Mouse (Mus musculus) natural killer cell, adult 2 months (primary cell): ENCODE measurements around the gene Kcp.

Experiments used
- DNase-seq, 2 experiments: peaks; one replicate each; pipeline ENCODE4 v3.0.0; 2022; ENCODE audit warnings: low spot score in 2 of 2

Gene Kcp

DNA sequence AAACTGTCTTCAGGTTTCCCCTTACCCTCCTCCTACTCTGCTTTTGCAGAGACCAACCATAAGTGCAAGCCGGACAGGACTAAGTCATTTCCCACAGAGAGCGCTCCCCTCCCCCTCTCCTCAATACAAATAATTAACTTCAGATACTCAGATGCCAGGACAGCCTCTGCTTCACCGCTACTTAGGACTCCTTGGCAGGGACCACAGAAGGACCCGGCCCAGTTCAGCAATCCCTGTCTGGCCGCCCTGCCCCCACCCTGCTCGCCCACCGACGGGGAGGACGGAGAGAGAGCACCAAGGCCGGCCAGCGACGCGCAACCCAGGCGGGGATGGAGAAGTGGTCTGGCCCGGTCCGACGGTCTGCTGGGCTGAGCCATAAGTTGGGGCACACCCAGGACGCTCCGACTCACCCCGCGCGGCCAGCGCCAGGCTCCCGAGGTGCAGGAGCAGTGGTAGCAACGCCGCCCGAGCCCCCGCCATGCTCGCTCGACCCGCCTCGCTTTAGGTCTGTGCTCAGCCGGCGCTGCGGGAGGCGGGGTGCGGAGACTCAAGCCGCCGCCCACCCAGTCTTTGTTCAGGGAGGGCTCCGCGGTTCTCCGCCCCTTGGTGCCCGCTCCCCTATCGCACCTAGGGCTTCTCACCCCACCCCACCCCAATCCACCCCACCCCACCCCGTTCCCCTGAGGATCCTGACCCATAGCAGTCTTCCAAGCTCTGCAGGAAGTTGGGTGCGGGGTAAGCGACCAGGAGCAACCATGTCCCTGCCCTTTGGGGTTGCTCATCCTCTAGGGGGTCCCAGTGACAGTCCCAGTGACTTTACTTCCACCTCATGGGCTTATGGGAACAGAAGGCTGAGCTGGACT, at the start of gene Kcp:
Gene Kcp (minus strand): TSS at position 506 of the 863 bp plus-strand sequence.
- no peak for DNase-seq

DNA sequence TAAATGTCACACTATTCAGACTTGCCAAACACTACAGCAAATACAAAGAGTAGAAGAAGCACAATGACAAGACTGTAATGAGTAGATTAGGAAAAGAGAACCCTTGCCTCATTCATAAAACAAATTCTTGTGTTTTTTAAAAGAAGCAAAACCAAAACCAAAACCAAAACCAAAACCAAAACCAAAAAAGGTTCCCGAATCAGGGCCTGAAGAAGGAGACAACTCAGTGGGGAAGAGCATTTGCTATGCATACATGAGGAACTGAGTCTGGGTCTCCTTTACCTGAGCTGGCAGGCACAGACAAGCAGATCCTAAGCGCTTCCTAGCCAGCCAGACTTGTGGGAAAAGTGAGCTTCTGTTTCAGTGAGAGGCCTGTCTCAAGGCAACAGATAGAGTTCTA, 49.4 kb upstream of the Kcp start:
- no peak for DNase-seq

DNA sequence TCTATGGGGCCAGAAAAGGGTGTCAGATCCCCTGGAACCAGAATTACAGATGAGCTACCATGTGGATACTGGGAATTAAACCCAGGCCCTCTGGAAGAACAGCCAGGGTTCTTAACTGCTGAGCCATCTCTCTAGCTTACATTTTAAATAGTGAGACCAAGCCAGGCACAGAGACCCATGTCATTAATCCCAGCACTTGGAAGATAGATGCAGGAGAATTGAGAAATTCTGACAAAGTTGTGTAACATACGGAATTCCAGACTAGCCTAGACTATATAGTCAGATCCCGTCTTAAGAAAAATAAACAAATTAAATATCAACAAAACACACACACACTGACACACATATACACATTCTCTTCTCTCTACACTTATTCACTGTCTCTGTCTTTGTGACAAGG, 44.8 kb upstream of the Kcp start:
- no peak for DNase-seq

DNA sequence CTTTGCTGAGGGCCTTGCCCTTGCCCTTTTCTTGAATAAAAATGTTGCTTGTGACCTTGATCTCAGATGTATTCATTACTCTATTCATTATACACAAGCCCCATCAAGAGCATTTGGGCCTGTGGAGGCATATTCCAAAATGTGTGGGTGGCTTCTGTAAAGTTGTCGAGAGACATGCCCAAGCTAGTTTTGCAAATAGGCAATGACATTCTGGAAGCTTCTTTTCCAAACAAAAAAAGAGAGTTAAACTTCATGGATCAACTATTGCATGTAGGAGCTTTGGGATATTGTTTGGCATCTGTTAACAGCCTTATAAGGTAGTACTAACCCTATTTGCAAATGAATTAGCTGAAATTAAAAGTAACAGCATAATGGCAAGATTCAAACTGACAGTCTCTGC, 40.3 kb upstream of the Kcp start:
- DNase-seq = no peak

DNA sequence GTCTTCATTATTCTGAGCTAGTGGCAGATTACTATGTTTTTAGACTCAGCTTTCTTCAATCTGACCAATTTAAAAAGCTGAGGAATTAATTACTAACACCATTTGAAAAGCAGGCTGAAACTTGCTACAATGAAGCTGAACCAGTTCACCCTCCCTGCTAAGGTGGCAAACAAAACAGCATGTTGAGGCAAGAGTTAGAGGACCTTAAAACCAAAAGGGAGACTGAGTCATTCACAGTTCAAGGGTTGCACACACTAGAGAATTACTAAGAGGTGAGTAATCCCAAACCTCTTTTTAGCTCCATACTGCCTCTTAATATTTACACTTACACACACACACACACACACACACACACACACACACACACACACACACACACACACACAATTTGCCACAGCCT, 39.8 kb upstream of the Kcp start:
- DNase-seq = no peak

DNA sequence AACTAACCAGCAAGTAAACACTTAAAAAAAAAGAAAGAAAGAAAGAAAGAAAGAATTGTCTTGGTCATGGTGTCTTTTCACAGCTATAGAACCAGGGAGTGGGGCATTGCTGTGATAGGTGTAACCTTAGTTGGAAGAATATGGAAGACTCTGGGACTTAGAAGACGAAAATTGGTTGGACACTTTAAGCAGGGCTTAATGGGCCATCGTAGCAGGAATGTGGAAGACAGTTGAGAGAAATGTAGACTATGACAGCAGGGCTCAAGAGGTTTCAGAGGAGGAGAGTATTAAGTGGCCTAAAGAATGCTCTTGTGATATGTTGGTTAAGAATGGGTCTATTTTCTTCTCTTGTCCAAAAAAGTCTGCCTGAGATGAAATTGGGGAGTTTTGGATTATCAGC, 37.9 kb upstream of the Kcp start:
- DNase-seq = no peak

DNA sequence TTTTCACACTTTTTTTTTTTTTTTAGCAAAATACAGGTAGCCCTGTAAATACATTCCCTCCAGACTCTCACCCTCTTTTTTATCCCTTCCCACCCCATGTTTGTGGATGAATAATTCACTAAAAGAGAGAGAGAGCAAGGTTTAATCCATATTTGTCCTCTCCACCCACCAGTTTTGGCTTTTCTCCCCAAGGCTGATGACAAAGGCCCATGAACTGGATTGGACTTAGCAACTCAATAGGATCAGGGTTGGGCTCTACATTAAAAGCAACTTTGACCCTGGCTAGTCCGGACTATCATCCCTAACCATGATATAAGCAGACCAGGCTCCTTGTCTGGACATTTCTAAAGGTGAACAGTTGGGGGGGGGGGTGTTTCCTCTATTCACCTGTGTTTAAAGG, 33.2 kb upstream of the Kcp start:
- DNase-seq = no peak

DNA sequence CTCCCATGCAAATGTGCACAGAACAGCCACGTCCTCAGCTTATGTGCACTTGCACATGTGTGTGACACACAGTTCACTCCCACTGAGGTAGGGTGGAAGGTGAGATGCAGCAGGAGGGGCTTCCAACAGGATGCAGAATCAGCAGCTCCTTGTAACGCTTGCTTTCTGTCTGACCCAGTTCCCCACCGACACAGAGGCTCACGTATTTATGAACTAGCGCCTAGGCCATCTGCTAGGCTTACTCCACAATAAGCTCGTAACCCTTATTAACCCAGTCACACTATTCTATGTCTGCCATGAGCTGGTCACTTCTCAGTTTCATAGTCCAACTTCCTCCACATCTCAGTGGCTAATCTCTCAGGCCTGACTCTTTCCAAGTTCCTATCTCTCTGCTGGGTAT, 32.5 kb upstream of the Kcp start:
- DNase-seq = no peak

DNA sequence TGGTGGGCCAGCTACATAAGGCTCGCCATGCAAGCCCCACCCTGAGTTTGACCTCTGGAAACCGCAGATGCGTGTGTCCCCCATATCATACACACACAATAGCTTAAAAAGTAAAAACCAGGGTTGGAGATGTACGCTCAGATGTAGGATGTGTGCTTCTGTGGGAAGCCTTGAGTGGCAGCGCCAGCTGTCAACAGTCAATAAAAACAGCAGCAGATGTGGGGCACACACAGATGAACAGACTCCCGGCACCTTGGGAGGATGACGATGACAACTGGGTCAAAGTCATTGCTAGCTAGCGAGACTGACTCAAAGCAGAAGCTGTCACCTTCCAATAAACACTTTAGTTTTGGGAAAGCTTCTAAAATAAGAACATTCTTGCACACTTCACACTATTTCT, 31.8 kb upstream of the Kcp start:
- DNase-seq = no peak

DNA sequence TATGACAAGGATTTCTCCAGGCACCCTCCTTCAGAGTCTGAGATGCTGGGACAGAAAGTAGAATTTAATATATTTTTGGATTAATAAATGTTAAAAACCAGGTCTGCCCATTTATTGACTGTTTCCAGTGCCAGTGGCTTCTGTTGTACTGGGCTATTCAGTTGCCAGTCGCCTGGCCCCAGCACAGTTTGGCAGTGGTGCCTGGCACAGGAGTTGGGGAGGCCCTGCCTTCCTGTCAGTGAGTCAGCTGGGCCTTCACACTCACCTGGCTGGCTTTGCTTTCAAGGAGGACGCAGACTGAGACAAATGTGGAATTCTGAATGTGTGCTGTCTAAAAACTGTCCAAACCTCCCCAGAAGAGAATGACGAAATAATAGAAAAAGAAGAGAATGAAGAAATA, 29.5 kb upstream of the Kcp start:
- DNase-seq = no peak

DNA sequence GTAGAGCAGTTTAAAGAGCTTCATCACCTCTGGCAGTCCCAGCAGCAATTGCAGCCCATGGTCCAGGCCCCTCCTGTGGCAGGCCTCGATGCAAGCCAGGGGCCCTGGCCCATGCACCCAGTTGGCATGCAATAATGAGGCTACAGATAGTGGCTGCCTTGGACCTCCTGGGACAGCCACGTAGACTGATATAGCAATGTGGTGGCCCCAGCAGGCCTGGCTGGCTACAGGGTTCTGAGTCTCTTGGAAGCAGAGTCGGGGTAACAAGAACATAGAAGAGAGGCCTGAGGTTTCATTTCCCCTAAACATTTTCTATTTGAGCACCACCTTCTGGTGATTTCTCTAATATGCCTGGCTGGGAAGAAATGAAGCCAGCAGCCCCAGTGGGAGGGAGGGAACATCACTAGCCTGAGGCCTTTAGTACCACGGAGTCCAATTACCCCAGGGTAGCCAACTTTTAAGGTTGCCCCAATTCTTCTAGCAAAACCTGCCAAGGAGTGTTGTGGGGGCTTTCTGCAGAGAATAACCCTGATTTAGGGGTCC, 29.0 kb upstream of the Kcp start:
- DNase-seq = peak in 1 of 2 experiments; percentile 41

DNA sequence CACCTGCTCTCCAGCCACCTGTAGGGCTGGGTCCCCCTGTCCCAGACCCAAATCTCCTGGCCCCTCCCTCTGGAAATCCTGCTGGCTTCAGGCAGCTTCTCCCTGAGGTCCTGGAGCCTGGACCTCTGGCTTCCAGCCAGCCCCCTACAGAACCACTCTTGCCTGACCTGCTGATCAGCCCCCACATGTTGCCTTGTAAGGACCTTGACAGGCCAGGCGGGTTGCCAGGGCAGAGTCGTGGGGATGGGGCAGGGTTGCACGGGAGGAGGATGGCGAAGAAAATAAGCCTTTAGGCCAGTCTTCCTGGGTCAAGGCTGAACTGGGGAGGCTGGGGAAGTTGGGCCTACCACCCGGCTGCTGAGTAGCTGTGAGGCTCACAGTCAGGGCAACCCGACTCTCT, 27.6 kb upstream of the Kcp start:
- DNase-seq = no peak

DNA sequence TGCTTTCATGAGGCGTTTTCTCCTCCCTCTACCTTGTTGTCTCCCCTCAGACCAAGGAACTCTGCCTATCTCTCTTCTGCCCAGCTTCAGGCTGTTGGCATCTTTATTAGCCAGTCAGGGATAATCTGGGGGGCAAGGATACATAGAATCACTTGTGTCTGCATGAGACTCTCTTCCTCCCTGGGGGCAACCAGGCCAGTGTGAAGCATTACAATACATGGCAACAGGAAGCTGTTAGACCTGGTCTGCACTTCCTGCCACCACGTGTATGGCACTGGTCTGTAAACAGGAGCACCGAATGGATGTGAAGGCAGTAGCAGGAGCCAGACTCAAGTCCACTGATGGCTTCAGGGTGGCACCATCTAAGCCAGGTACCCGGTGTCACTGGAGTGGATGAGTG, 22.3 kb upstream of the Kcp start:
- DNase-seq = no peak

DNA sequence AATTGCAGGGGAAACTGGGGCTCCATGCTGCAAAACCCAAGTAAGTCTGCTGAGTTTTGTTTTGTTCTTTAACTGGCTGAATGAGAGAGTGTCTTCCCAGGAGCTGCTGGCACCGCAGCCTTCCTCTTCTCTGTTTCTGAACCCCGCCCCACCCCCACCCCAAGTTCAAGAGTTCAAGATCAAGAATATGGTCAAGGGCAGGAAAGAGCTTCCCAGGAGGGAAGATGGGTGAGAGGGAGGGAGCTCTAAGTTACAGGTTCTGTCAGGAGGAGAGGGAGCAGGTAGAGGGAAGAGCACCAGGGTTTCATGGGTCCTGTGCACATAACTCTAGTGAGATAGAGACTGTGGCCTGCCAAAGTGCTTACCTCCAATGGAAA, 21.7 kb upstream of the Kcp start:
- no peak for DNase-seq

DNA sequence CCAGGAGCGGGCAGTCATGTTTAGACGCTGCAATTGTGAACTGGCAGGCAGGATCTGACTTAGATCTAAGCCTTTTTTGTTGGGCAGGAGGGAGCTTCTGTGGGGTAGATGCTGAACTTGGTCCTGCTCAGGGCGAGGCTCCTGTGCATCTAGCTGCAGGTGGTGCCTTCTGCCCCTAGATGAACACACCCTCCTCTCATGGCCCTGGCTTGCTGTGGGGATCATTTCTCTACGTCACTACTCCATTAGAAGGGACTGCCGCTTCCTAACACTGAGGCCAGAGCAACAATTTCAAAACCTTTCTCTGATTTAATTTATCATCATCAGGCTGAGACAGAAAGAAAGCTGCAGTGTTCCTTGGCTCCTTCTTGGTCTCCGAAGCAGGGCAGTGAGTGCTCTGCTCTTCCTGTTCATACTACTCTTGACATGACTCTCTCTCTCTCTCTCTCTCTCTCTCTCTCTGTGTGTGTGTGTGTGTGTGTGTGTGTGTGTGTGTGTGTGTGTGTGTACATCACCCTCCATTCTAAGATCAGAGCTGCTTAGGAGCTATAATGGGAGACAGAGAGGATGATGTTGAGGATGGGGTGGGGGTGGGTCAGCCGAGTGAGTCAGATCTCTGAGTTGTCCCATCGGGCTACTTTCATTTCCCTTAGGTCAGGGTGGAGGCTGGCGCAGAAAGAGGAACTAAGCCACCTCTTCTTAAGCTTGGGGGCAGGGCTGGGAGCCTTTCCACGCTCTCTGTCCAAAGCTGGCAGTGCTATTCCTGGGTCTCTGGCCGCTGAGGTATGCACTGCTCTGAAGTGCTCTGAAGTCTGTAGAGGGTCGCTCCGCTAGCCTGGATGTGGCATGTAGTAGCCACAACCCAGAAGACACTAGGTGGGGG, 21.1 kb upstream of the Kcp start:
- peak; percentile 15 to 72 for DNase-seq

DNA sequence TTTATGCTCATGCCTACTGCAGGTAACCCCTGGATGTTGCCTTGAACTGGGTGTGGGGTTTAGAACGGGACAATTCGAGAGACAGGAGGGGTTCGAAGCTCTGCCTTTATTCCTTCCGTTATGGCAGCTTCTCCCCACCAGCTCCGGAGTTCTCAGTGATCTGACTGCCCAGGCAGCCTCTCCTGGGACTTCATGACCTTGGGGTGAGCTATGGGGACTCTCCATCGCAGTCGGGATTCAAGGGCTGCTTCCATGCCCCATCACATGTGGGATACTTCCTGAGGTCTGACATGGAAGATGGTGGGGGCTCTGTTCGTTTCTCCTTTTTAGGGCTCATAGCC, 20.4 kb upstream of the Kcp start:
- no peak for DNase-seq

DNA sequence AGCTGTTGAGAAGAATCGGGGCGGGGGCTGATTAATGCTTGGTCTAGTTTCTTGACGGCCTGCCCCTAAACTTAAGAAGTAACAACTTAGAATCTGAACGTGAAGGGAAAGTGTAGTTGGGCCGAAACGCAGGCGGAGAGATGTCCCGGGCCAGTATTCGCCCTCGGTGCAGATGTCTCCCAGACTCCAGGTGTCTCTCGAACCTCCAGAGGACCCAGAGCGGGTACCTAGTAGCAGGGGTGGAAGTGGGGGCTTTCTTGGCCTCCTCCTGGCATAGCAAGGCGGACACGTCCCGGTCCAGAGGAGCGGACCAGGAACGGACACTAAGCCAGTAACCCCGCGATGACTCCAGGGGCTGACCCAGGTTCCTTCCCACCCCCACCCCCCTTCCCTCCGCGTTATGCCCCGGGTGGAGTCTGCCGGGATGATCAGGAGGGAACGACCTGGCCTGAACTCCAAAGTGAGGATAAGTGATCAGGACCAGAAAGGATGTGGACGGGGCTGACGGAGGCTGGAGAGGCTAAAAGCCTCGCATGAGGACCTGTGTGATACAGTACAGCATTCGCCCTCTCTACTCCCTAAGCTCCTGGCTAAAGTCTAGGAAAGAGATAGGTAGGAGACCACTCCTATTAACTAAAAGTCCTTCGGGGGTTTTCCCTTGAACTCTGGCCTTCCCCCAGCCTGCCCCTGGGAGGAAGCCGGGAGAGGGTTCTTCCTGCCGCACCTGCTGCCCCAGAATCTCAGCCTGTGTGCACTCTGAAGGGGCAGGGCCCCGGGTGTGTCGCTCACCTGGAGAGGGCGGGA, 19.8 kb upstream of the Kcp start:
- DNase-seq = no peak

DNA sequence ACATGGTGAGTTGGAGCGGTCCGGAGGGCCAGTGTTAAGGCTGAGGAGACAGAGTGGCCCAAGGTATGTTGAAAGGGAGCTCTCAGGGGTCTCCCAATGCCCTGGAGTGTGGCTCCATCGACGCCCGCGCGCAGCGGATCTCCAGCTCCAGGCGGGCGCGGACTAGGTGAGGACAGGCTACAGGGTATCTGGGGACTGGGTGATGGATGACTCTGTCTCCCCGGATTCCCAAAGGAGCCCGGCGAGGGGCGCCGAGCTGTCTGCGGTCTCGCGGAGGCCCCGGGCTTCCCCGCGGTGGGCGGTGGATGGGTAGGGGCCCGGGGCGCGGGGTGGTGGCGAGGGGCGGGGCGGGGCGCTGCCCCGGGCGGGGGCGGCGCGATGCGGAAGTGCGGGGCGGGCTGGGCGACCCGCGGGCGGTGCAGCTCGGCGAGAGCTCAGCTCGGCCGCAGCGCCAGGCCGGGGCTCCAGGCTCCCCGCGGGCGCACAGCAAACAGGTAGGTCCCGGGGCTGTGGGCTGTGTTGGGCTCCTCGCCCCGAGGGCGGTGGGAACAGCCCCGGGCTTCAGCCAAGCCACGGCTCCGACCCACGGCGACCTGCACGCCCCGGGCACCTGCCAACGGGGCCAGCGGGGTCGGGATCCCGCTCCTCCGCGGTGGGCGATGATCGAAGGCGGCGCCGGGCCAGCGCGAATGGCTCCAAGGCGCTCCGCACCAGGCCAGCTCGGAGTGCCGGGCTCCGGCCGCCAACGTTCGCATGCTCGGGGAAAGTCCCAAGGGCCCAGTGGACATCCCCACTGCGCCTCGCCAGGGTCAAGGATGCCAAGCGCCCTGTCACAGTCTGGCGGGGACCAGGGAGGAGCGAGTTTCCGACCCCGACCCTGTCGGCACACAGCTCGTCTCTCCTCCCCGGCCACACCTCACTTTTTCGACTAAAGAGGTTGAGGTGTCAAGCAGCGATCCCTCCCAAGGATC, 18.8 kb upstream of the Kcp start, which contains the start of gene Irf5:
Gene Irf5 (plus strand): TSS at position 345 of the 971 bp plus-strand sequence.
- DNase-seq = peak; percentile 65 to 77

DNA sequence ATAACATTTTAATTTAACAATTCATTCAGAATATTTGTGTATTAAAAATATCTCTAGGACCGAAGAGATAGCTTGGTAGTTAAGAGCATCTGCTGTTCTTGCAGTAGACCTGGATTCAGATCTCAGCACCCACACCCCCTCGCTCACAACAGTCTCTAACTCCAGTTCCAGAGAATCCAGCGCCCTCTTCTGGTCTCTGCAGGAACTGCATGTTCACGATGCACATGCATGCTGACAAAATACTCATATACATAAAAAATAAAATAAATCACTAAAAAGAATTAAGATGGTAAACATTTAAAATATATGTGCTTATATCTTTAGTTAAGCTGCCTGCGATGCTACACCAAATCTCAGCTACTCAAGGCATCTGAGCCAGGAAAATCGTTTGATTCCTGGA, 17.5 kb upstream of the Kcp start:
- peak; percentile 42 to 63 for DNase-seq

DNA sequence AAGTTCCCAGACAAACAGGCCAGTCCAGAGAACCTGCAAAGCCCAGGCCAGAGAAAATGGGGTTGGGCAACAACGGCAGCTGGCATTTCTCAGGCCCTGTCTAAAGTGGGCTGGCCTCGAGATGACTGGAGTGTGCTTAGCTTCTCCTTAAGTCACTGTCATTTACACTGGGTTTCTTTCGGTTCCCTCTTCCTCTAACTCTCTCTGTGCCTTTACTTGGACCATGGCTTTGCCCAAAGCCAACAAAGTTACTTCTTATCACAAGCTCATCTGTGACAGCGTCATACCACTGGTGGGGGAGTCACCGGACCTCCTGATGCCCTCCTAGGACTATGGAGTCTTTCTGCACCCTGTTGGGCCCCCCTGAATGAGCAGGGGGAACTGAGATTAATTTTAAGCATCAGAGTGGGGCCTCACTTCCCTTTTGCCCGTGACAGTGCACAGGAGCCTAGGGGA, 16.3 kb upstream of the Kcp start:
- peak; percentile 4 to 82 for DNase-seq
